Mouse (Mus musculus) kidney, postnatal 14 days (tissue): Measurements from ENCODE around the gene Atp5h.
"Not testable (repeated sequence)": the region's sequence is repeated elsewhere in the genome, so short reads cannot be mapped to it uniquely, and the experiment has no call there.

ENCODE experiments used
- DNase-seq: peaks from one replicate; pipeline ENCODE4 v3.0.0; 2022; ENCODE audit warnings: mixed read lengths

The Atp5h gene

DNA sequence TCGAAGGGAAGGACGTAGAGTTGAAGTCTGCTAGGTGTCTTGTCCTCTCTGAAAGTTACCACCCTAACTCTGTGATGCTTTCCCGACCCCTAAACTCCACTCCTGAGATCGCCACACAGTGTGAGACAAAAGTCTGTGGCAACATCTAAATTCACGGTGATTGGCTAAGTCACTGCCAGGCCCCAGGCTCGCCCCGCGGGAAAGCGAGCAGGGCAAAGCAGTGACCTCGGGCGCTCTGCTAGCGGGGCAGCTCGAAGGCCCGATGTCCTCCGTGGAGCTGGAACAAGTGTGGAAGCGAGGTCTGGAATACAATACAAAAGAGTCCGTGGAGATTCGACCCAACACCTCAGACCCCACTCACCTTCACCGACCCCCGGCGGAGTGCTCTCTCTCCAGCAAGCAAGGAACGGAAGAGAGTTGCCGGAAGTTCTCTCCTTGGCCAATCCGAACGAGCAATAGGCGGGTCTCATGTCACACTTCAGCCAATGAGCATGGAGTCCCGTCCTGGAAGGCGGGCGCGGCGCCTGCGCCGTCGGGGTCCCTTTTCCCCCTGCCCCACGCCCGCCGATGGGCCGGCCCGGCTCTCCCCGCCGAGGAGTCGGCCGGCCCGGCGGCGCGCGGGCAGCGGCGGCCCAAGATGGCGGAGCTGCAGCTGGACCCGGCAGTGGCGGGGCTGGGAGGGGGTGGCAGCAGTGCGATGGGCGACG, at the start of gene Atp5h, which contains the start of gene Kctd2:
Atp5h (minus strand) TSS at position 432 of the 707 bp plus-strand sequence.
Kctd2 (plus strand) TSS at position 598 of the 707 bp plus-strand sequence.
- peak; percentile 97 for DNase-seq

DNA sequence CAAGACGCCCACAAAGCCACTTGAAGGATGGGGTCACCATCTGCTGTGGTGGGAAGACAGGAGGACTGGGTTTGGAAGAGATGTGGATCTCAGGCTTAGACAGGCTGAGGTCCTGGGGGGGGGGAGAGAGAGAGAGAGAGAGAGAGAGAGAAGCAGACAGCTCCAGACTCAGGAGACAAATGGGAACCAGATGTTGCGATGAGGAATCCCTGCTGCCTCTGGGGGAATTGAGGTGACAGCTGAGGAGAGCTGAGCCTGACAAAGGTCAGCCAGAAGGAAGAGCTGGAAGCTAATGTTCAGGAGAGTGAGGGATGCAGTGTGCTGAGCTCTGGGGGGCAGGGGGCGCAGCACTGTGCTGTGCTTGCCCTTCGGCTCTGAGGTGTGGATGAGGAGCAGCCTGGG, 47.5 kb upstream of the Atp5h start:
- no peak for DNase-seq

DNA sequence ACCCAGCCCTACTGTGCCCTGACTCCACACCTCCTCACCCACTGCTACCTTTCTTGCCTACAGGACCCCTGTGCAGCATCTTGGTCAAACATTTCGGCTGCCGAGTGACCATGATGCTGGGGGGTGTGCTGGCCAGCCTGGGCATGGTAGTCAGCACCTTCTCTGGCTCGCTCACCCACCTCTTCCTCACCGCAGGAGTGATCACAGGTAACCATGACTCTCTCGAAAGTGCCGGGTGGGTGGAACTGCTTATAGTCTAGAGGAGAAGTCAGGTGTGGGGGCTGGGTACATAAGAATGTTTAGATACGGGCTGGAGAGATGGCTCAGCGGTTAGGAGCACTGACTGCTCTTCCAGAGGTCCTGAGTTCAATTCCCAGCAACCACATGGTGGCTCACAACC, 45.1 kb upstream of the Atp5h start:
- DNase-seq: no peak

DNA sequence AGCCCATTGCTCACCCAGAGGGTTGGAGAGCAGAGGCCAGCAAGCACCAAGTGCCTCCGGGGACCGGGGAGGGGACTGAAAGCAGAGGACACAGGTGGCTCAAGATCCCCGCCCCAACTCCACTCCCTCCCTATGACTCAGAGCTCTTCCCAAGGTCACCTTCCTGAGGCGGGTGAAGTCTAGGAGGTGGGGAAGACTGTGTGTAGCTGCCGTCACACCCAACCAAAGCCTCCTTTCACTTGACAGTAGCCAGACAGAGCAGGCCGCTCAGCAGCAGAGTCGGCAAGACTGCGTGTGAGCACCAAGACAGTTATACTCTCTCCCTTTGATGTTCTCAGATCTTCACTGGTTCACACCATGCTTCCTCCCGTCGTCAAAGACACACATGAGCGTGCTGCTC, 43.6 kb upstream of the Atp5h start:
- DNase-seq: peak; percentile 55

DNA sequence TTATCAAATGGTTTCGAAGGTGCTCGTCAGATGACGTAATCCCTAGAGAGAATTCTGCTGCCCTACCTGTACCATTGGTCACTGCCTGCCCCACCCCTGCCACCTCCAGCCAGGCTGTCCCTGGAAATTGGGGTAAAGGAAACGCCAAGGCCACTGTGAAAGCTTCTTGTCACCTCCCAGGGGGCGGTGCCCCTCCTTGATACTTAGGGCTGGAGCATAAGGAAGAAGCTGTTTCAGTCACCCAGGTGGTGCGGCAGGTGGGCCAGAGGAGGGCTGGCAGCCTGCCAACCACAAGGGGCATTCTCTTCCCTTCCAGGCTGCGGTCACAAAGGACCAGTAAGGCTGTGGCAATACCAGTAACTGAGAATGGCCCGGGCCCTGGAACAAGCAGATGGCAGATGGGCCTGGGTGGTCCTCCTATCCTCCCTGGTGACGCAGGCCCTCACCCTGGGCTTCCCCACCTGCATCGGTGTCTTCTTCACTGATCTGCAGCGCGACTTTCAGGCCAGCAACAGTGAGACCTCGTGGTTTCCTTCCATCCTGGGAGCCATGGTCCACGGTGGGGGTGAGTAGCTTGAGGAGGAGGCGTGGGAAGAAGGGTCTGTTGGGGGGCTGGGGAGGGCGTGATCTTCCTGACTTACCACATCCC, 42.6 kb upstream of the Atp5h start, which contains the start of gene Slc16a5:
Slc16a5 (plus strand) TSS at position 232 of the 649 bp plus-strand sequence.
- peak; percentile 60 for DNase-seq

DNA sequence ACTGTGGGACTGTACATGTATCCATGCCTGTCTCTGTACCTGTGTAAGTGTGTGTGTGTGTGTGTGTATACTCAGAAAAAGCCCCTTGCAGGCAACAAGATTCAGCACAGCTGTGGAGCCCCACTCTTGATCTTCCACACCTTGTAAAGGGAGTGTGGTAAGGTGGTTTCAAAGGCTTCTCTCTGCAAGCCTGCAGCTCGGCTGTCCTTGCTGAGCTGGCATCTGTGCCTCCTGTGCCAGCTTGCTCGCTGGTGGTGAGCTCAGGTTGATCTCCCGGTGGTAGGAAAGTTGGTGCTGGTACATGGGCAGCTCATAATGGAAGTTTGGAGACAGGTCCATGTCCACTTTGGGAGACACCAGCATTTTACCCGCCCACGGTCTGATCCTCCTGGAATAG, 42.1 kb upstream of the Atp5h start:
- no peak for DNase-seq

DNA sequence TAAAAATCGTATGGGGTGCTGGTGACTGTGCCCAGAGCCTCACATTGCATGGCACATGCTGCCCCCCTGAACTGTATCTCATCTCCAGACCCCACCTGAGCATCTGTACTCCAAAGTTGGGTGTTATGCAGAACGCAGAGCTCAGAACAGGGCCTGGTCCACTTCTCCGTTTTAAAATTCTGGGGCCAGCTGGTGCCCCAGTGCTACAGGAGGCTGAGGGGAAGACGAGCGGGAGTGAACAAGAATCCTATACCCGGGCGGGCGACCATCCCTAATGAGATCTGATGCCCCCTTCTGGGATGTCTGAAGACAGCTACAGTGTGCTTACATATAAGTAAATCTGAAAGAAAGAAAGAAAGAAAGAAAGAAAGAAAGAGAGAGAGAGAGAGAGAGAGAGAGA, 41.2 kb upstream of the Atp5h start:
- DNase-seq: peak; percentile 22

DNA sequence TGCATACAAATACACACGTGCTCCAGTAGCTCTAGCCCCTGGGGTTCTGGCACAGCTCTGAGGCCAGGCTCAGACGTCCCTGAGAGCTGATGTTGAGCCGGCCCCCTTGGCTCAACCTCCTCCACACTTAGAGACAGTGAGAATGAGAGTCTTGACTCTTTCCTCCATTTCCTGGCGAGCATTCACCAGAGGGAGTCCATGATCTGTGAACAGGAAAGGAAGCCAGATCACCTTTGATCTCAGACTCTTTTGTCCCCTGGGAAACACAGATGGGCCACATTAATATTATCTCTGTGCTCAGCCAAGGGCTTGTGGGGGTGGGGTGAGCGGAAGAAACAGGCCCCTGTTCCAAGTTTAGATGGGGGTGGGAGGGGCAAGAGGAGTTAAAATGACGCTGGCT, 37.6 kb upstream of the Atp5h start:
- DNase-seq: peak; percentile 77

DNA sequence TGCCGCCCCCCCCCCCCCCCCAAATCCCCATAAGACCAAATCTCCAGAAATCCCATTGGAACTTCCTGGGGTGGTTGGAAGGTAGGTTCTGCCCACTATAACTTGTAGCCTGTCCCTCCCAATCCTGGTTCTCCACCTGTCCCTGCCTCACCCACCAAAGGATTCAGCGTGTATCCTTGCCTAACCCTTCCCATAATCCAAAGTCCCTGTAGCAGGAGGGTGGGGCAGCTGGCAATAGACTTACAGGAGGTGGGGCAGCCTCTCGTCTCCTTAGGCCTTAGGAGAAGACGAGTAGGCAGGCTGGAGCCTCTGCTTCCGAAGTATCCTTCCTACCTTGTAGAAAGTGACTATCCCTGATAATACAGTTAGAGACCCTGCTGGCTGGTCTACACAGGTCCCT, 36.4 kb upstream of the Atp5h start:
- DNase-seq: no peak

DNA sequence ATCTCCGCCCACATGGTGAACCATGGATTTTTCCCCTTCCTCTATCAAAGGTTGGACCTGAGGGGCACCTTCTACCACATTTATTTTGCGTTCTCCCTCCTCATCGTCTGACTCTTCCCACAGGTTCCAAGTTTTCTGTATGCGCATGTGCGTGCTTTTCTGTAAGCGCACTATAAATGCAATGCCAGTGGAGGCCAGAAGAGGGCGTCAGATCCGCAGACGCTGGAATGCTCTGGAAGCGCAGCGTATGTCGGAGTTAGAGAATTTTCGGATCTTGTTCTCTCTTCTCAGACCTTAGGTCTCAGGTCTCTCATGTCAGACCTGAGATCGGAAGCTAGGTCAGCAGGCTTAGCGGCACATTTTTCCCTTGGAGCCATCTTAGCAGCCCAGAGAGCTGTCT, 35.9 kb upstream of the Atp5h start:
- DNase-seq: no peak

DNA sequence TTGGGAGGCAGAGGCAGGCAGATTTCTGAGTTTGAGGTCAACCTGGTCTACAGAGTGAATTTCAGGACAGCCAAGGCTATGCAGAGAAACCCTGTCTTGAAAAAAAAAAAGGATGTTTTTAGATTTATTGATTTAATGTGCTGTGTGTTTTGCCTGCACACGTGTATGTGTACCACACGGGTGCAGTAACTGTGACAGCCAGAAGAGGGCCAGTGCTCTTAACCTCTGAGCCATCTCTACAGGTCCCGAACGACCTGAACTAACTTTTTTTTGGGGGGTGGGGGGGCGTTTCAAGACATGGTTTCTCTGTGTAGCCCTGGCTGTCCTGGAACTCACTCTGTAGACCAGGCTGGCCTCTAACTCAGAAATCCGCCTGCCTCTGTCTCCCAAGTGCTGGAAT, 35.1 kb upstream of the Atp5h start:
- not testable (repeated sequence) for DNase-seq

DNA sequence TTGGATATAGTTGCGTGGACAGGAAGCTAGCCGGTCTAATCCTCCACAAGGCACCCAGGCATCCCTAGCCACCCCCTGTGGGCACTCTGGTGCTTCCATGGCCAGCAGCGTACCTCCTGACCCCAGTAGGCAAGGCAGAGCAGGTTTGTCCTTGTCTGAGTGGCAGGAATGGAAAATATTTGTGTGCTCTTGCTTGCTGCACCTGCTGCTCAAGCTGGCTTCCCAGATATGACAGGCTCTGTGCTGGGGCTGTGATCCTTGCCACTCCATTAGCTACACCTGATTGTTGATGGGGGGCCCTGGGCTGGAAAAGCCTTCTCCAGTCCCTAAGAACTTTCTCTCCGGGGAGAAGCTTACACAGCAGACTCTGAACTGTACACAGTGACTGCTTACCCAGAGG, 33.5 kb upstream of the Atp5h start:
- no peak for DNase-seq

DNA sequence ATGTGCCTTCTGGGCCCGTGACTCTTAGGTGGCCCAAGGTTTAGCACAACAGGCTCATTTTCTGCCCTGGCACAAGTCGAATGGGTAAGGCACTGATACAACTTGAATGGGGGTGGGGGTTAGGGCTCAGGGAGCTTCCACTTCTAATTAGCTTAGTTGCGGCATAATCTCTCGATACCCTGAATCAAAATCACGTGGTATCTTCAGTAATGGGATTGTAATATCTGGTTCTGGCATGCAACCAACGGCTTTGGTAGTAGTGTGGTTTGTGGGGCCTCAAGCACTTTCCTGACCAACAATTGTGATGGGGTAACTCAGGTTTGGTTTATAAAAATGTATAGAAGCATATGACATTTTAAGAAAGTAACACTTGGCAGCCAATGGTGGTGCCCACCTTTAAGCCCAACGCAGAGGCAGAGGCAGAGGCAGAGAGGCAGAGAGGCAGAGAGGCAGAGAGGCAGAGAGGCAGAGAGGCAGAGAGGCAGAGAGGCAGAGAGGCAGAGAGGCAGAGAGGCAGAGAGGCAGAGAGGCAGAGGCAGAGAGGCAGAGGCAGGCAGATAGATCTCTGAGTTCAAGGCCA, 32.6 kb upstream of the Atp5h start:
- DNase-seq: no peak

DNA sequence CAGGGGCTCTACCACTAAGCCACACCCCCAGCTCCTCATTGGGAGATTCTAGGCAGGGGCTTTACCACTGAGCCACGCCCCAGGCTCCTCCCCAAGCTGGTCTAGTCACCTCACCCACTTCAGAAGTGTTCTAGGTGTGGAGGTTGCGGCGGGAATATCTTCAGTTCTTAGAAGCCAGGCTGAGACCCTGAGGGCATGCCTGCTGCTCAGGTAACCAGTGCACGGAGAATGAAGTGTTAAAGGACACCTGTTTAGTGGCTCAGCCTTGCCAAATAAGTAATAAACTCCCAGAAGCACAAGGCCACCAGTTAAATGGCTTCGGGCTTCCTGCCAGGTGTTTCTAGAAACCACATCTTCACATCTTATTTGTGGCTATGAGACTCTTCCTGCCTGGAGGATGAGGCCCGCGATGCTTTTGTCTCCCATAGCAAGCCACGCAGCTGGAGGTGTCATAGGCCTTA, 32.0 kb upstream of the Atp5h start:
- no peak for DNase-seq

DNA sequence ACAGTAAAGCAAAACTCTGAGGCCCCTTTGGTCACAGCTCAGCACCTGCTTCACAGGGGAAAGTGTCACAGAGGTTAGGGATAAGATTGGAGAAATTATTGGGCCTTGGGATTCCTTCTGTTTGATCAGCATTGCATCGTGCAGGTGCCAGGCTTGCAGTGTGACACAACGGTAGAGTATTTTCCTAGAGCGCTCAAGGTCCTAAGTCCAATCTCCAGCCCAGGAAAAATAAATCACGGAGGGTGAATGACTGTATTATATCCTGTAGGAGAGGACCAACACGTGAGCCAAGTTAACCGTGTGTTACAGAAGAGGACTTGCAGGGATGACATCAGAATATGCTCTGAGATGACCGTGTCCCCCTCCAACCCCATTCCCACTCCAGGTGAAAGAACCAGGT, 30.4 kb upstream of the Atp5h start:
- DNase-seq: no peak

DNA sequence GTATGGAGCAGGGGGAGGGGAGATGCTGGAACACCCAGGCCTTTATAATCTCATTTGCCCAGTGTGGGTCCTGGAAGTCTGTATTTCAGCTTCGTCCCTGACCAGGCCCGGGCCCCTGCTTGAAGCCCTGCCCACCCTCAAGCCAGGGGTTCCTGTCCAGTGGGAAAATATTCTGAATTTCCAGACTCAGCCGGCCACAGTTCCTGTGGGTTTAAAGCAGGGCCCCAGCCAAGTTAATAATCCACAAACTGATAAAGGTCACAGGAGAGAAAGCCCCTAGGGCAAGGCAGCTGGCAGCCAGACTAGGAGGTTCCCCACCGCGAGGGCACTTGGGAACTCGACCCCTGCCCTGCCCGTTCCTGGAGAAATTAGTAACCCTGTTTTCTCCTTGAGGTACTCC, 29.2 kb upstream of the Atp5h start:
- DNase-seq: peak; percentile 90

DNA sequence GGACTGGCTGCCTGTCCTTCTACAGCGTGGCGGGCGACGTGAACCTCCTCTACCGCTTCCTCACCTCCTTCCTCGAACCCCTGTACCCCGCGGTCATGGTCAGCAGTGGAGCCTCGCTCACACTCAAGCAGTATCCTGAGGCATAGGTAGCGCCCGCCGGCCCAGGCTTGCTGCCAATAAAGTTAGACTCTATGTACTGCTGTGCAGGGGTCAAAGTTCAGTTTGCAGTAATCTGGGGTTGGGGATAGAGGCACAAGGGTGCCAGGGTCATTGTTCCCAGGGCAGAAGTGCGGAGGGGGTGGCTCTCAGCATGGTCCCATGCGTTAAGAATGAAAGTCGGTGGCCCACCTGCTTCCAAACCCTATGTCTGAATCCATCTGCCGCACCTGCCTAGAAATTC, 28.3 kb upstream of the Atp5h start:
- DNase-seq: peak; percentile 77

DNA sequence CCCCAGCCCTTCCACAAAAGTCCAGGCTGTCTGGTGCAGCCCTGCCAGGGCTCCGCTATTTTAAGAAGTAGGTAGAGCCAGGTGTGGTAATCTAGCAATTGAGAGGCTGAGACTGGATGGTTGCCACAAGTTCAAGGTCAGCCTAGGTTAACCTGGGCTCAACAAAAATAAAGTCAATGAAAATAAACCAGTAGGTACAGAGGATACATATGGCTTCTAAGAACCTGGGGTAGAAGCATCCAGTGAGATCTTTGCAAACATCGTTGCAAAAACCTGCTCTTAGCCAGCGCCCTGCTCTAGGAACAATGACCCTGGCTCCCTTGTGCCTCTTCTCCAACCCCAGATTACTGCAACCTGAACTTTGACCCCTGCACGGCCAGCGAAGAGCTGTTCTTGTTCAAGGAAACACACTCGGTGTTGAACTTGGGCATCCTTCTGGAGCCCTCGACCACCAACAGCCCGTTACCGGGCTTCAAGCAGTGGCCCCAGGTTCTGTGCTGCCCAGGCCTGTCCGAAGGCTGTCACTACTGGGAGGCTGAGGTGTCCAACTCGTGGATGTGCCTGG, 27.6 kb upstream of the Atp5h start:
- DNase-seq: no peak

DNA sequence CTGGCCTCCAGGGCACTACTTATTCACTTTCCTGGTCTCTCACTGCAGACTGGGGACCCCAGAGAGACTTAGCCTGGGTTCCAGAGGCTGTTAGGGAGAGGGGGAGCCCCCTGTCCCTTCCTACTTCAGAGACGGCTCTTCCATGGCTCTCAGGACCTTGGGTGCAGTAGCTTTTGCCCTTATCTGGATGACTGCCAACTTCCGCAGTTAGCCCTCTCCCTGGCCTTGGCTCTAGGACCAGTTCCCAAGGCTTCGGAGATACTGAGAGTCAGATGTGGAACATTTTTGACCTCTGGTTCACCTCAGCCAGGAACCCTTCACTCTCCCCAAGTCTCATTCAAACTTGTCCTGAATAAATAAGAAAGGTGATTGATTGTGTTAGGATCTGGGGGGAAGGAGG, 27.1 kb upstream of the Atp5h start:
- DNase-seq: peak; percentile 74

DNA sequence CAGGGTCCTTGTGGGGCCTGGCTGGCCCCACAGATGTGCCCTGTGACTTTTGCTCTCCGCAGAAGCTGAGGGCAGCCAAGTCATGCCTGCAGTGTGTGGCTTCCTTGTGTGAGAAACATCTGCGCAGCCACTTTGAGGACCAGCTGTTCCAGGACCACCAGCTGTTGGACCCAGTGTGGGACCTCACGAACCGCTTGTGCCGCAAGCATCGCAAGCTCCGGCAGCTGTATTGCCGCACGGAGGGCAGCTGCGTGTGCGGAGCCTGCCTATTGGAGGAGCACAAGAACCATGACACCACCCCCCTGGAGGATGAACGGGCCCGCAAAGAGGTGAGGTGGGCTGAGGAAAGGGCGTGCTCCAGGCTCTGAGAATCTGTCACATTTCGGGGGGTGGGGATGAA, 21.7 kb upstream of the Atp5h start:
- no peak for DNase-seq

DNA sequence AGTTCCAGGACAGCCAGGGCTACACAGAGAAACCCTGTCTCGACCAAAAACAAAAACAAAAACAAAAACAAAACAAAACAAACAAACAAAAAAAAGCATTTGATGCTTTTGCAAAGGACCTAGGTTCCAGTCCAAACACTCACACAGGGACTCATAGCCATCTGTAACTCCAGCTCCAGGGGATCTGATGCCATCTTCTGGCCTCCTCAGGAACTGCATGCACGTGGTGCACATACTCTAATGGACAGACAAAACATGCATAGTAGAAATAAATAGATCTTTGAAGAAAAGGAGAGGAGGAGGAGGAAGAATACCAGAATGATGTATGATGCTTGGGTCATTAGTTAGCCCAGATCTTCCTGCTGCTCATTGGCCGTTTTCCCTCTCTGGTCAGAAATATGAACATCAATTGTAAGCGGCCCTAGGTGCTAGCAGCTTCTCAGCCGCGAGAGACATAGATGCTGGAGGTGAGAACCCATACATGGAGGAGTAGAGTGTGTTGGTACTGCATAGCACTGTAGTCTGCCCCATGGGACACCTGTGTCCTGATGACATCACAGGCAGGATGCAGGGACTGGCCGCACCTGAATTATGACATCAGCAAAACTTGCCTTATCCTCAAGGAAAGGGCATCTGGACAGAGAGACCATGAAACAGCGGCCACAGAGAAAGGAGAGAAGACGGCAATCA, 20.3 kb upstream of the Atp5h start, which contains the start of gene Trim80:
Trim80 (plus strand) TSS at position 640 of the 690 bp plus-strand sequence.
- no peak for DNase-seq

DNA sequence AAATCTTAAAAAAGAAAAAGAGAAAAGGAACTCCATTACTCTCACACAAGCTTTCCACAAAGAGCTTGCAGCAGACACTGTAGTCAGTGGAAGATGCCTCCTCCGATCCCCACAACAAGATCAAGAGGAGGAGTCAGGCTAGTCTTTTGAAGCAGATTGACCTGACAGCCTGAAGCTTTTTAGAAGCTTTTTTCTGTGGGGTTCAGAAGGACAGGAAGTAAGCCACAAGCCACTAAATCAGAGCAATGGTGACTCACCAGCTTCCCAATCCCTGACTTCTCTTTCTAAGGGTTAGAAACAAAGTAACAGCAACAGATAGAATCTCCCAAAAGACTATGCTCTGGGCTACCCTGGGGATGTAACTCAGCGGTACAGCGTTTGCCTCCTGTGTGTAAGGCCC, 19.6 kb upstream of the Atp5h start:
- no peak for DNase-seq

DNA sequence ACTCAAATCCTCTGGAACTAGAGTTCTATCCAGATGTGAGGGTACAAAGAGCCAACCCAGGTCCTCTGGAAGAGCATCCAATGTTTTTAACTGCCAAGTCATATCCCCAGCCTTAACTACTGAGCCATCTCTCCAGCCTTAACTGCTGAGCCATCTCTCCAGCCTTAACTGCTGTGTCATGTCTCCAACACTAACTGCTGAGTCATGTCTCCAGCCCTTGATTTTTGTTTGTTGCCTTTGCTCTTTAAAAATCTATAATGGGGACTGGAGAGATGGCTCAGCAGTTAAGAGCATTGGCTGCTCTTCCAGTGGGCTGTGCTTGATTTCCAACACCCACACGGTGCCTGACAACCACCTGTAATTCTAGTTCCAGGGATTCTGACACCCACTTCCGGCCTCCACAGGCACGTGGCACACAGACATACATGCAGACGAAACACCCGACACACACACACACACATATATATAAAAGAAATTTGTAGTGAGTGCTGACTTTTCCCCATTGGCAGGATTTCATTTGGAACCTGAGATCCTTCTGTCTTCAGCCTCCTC, 17.9 kb upstream of the Atp5h start:
- DNase-seq: no peak
